Mouse (Mus musculus) forebrain, embryonic 15.5 days (tissue): ENCODE results near the gene Clba1. TPM values are rescaled to one million over a fixed set of nuclear protein-coding genes. Genes with fewer than 3 reads are reported as not detected.

ENCODE experiments used
- ATAC-seq: fragments of 200-750 bp; cut with Nextera tagmentation; replicated peaks from 2 replicates; pipeline ENCODE4 v1.8.0; 2017; ENCODE audit warnings: mild to moderate bottlenecking, moderate TSS enrichment, moderate library complexity
- H3K27ac ChIP-seq: fragments of 300-500 bp; sonication (generic); replicated peaks from 2 replicates; pipeline ENCODE4 v1.5.1; 2015; ENCODE audit warnings: mild to moderate bottlenecking, inconsistent platforms
- H3K27me3 ChIP-seq: fragments of 300-500 bp; sonication (generic); 2 replicates; pipeline ENCODE4 v1.6.1; 2015; ENCODE audit warnings: inconsistent platforms
- H3K36me3 ChIP-seq: fragments of 300-500 bp; sonication (generic); 2 replicates; pipeline ENCODE4 v1.6.1; 2015; ENCODE audit warnings: mild to moderate bottlenecking, inconsistent platforms
- H3K4me1 ChIP-seq: fragments of 300-500 bp; sonication (generic); 2 replicates; pipeline ENCODE4 v1.6.1; 2015; ENCODE audit warnings: inconsistent platforms
- H3K4me2 ChIP-seq: fragments of 300-500 bp; sonication (generic); replicated peaks from 2 replicates; pipeline ENCODE4 v1.6.1; 2015; ENCODE audit warnings: mild to moderate bottlenecking, inconsistent platforms
- H3K4me3 ChIP-seq: fragments of 300-500 bp; sonication (generic); 2 replicates; pipeline ENCODE4 v1.5.1; 2015; ENCODE audit warnings: mild to moderate bottlenecking, inconsistent platforms
- H3K9ac ChIP-seq: fragments of 300-500 bp; sonication (generic); replicated peaks from 2 replicates; pipeline ENCODE4 v1.6.1; 2015; ENCODE audit warnings: mild to moderate bottlenecking, inconsistent platforms
- H3K9me3 ChIP-seq: fragments of 300-500 bp; sonication (generic); 2 replicates; pipeline ENCODE4 v1.6.1; 2016; ENCODE audit warnings: inconsistent platforms
- WGBS: fragments of 180-500 bp; shearing (Covaris S2); methylation state at CpG from one replicate; pipeline ENCODE4 v1.1.7; 2015; ENCODE audit warnings: mixed read lengths; 5-methylcytosine and 5-hydroxymethylcytosine counted together
- polyA plus RNA-seq: library from polyadenylated mRNA; unstranded; fragments of >200 nt; fragmentation: Nextera tagmentation; extraction: Ambion mirVana; gene quantifications from 2 replicates; pipeline ENCODE4 v1.2.1, GENCODE M21; 2015

The Clba1 gene
- polyA plus RNA-seq, 1 experiment from 2014 or later: 18.5 TPM

GRCm38 (mm10) chr12:112797672-112798331, 10.9 kb upstream of the Clba1 start:
- Histone ChIP-seq H3K27me3 (peaks cover 14% of the 10 kb centered on the region; the same call in 1 of the 2 replicates), H3K9ac (no peak overlapping the region), H3K9me3 (no peaks in the 10 kb centered on the region), H3K36me3 (no peaks in the 10 kb centered on the region), H3K4me1 (peaks cover 28% of the 10 kb centered on the region), H3K4me3 (no peak overlapping the region), H3K27ac (no peak overlapping the region), H3K4me2 (no peak overlapping the region)
- no peak; the same call in 1 of the 2 replicates for ATAC-seq
- WGBS: 61% methylated on average over 15 of the region's 15 CpGs

- Histone ChIP-seq H3K27me3 (peaks cover 14% of the 10 kb centered on the region; the same call in 1 of the 2 replicates), H3K9ac (no peak overlapping the region), H3K9me3 (no peaks in the 10 kb centered on the region), H3K27ac (no peak overlapping the region), H3K4me2 (no peak overlapping the region), H3K4me3 (no peak overlapping the region), H3K4me1 (peaks cover 28% of the 10 kb centered on the region), H3K36me3 (no peaks in the 10 kb centered on the region)
- ATAC-seq: no peak
- 31% methylated on average over 5 of the region's 5 CpGs for WGBS
Measured at GRCm38 (mm10) chr12:112798332-112798681, 10.4 kb upstream of the Clba1 start.

GRCm38 (mm10) chr12:112798716-112799115, 10.0 kb upstream of the Clba1 start:
- Histone ChIP-seq H3K9me3 (no peaks in the 10 kb centered on the region), H3K36me3 (no peaks in the 10 kb centered on the region), H3K27me3 (peaks cover 14% of the 10 kb centered on the region; the same call in 1 of the 2 replicates), H3K27ac (no peak overlapping the region), H3K9ac (no peak overlapping the region), H3K4me1 (peaks cover 28% of the 10 kb centered on the region), H3K4me2 (no peak overlapping the region), H3K4me3 (no peak overlapping the region)
- no peak for ATAC-seq
- 71% methylated on average over 5 of the region's 5 CpGs for WGBS

- Histone ChIP-seq H3K4me3 (no peak overlapping the region), H3K9me3 (no peaks in the 10 kb centered on the region), H3K9ac (no peak overlapping the region), H3K4me1 (peaks cover 24% of the 10 kb centered on the region), H3K4me2 (no peak overlapping the region), H3K27ac (no peak overlapping the region), H3K27me3 (peaks cover 14% of the 10 kb centered on the region; the same call in 1 of the 2 replicates), H3K36me3 (no peaks in the 10 kb centered on the region)
- WGBS: 81% methylated on average over 10 of the region's 10 CpGs
- no peak for ATAC-seq
Measured at GRCm38 (mm10) chr12:112799237-112799970, 9.3 kb upstream of the Clba1 start.

- no peak overlapping the region for H3K4me3 ChIP-seq
- no peaks in the 10 kb centered on the region for H3K9me3 ChIP-seq
- peaks cover 22% of the 10 kb centered on the region for H3K4me1 ChIP-seq
- no peak overlapping the region for H3K9ac ChIP-seq
- 10% methylated on average over 4 of the region's 4 CpGs for WGBS
- H3K27me3 ChIP-seq: peaks cover 14% of the 10 kb centered on the region; the same call in 1 of the 2 replicates
- 0 out of 2 replicates have a peak, but pooled peaks have one; percentile 10 for ATAC-seq
- no peak overlapping the region for H3K4me2 ChIP-seq
- no peak overlapping the region for H3K27ac ChIP-seq
- no peaks in the 10 kb centered on the region for H3K36me3 ChIP-seq
Measured at GRCm38 (mm10) chr12:112800476-112800875, 8.3 kb upstream of the Clba1 start.

- H3K27ac ChIP-seq: no peak within 1 kb of the TSS
- H3K4me1 ChIP-seq: peaks cover 22% of the 10 kb centered on the region
- peaks cover 14% of the 10 kb centered on the region; the same call in 1 of the 2 replicates for H3K27me3 ChIP-seq
- H3K4me2 ChIP-seq: peak within 1 kb of the TSS; percentile 98
- H3K36me3 ChIP-seq: no peaks in the 10 kb centered on the region
- peak; percentile 54 for ATAC-seq
- WGBS: 6% methylated on average over 51 of the region's 69 CpGs
- H3K4me3 ChIP-seq: peak within 1 kb of the TSS; percentile 63
- no peaks in the 10 kb centered on the region for H3K9me3 ChIP-seq
- H3K9ac ChIP-seq: peak within 1 kb of the TSS; percentile 56
Measured at GRCm38 (mm10) chr12:112801864-112802846, 6.6 kb upstream of the Clba1 start, which contains the start of gene Ahnak2. Gene Ahnak2, minus strand, starts transcription at chr12:112802657.

- WGBS: 23% methylated on average over 3 of the region's 3 CpGs
- Histone ChIP-seq H3K4me3 (no peak overlapping the region), H3K27me3 (peaks cover 14% of the 10 kb centered on the region; the same call in 1 of the 2 replicates), H3K27ac (no peak overlapping the region), H3K4me1 (peaks cover 14% of the 10 kb centered on the region), H3K36me3 (no peaks in the 10 kb centered on the region), H3K9ac (no peak overlapping the region), H3K9me3 (no peaks in the 10 kb centered on the region), H3K4me2 (peak overlapping the region; percentile 98)
- no peak for ATAC-seq
Measured at GRCm38 (mm10) chr12:112802917-112803316, 5.8 kb upstream of the Clba1 start.

GRCm38 (mm10) chr12:112804046-112804445, 4.7 kb upstream of the Clba1 start:
- H3K4me1 ChIP-seq: peaks cover 15% of the 10 kb centered on the region
- H3K36me3 ChIP-seq: no peaks in the 10 kb centered on the region
- H3K4me3 ChIP-seq: no peak overlapping the region
- H3K9ac ChIP-seq: no peak overlapping the region
- WGBS: 45% methylated on average over 13 of the region's 13 CpGs
- no peak for ATAC-seq
- H3K27ac ChIP-seq: no peak overlapping the region
- H3K4me2 ChIP-seq: no peak overlapping the region
- H3K9me3 ChIP-seq: no peaks in the 10 kb centered on the region
- H3K27me3 ChIP-seq: peaks cover 14% of the 10 kb centered on the region; the same call in 1 of the 2 replicates

- Histone ChIP-seq H3K27ac (no peak overlapping the region), H3K4me1 (peaks cover 20% of the 10 kb centered on the region), H3K27me3 (peaks cover 9% of the 10 kb centered on the region; the same call in 1 of the 2 replicates), H3K9ac (no peak overlapping the region), H3K4me2 (no peak overlapping the region), H3K9me3 (no peaks in the 10 kb centered on the region), H3K4me3 (no peak overlapping the region), H3K36me3 (no peaks in the 10 kb centered on the region)
- WGBS: 88% methylated on average over 6 of the region's 6 CpGs
- ATAC-seq: no peak
Measured at GRCm38 (mm10) chr12:112806044-112806443, 2.7 kb upstream of the Clba1 start.

- Histone ChIP-seq H3K4me1 (peaks cover 13% of the 10 kb centered on the region), H3K9me3 (no peaks in the 10 kb centered on the region), H3K4me2 (no peak overlapping the region), H3K27me3 (no peaks in the 10 kb centered on the region), H3K27ac (no peak overlapping the region), H3K36me3 (no peaks in the 10 kb centered on the region), H3K9ac (0 out of 2 replicates have a peak overlapping the region, but pooled peaks have one; percentile 56), H3K4me3 (no peak overlapping the region)
- WGBS: 87% methylated on average over 4 of the region's 4 CpGs
- no peak for ATAC-seq
Measured at GRCm38 (mm10) chr12:112807796-112808195, 941 bp upstream of the Clba1 start.

GRCm38 (mm10) chr12:112808212-112808586, 538 bp upstream of the Clba1 start:
- Histone ChIP-seq H3K4me2 (peak overlapping the region; percentile 85), H3K27ac (peak overlapping the region; percentile 66), H3K4me1 (peaks cover 13% of the 10 kb centered on the region), H3K9me3 (no peaks in the 10 kb centered on the region), H3K27me3 (no peaks in the 10 kb centered on the region), H3K4me3 (peak overlapping the region; percentile 52), H3K36me3 (no peaks in the 10 kb centered on the region), H3K9ac (peak overlapping the region; percentile 56)
- ATAC-seq: peak; percentile 41
- 61% methylated on average over 5 of the region's 5 CpGs for WGBS
